Mouse (Mus musculus) neural tube, embryonic 11.5 days (tissue): ENCODE measurements around the gene Flnc. TPM values are rescaled to one million over a fixed set of nuclear protein-coding genes. Genes with fewer than 3 reads are reported as not detected.
A peak's percentile ranks its signal among the peaks of the same experiment; 100 is the strongest.

Experiments used
- ATAC-seq: fragments of 200-750 bp; cut with Nextera tagmentation; 2 replicates; pipeline ENCODE4 v1.8.0; 2017; ENCODE audit warnings: moderate number of reproducible peaks, mild to moderate bottlenecking, moderate TSS enrichment, moderate library complexity; ENCODE audit not compliant: insufficient read depth, low FRiP score, low TSS enrichment
- DNase-seq: peaks from one replicate; pipeline ENCODE4 v3.0.0-alpha.2; 2015; ENCODE audit warnings: low spot score
- H3K27ac ChIP-seq: fragments of 300-500 bp; sonication (generic); 2 replicates; pipeline ENCODE4 v1.5.1; 2014; ENCODE audit warnings: low read depth, mild to moderate bottlenecking, low read length
- H3K27me3 ChIP-seq: fragments of 300-500 bp; sonication (generic); 2 replicates; pipeline ENCODE4 v1.6.1; 2014; ENCODE audit warnings: mild to moderate bottlenecking, low read length, mixed read lengths; ENCODE audit not compliant: control insufficient read depth, insufficient read depth
- H3K36me3 ChIP-seq: fragments of 300-500 bp; sonication (generic); 2 replicates; pipeline ENCODE4 v1.6.1; 2014; ENCODE audit warnings: mild to moderate bottlenecking, low read length, moderate library complexity, mixed read lengths; ENCODE audit not compliant: control insufficient read depth, insufficient read depth
- H3K4me1 ChIP-seq: fragments of 300-500 bp; sonication (generic); 2 replicates; pipeline ENCODE4 v1.6.1; 2014; ENCODE audit warnings: low read length, mixed read lengths; ENCODE audit not compliant: control insufficient read depth, insufficient read depth
- H3K4me2 ChIP-seq: fragments of 300-500 bp; sonication (generic); 2 replicates; pipeline ENCODE4 v1.6.1; 2014; ENCODE audit warnings: low read depth, mild to moderate bottlenecking, moderate library complexity
- H3K4me3 ChIP-seq: fragments of 300-500 bp; sonication (generic); 2 replicates; pipeline ENCODE4 v1.5.1; 2014; ENCODE audit warnings: low read depth, low read length
- H3K9ac ChIP-seq: fragments of 300-500 bp; sonication (generic); 2 replicates; pipeline ENCODE4 v1.6.1; 2014; ENCODE audit warnings: mild to moderate bottlenecking, low read length
- H3K9me3 ChIP-seq: fragments of 300-500 bp; sonication (generic); 2 replicates; pipeline ENCODE4 v1.6.1; 2016; ENCODE audit warnings: low read length; ENCODE audit not compliant: control insufficient read depth
- WGBS: fragments of 180-500 bp; shearing (Covaris S2); extraction: QIAGEN DNeasy Blood & Tissue Kit; methylation state at CpG from one replicate; pipeline ENCODE4 v1.1.7; 2014; 5-methylcytosine and 5-hydroxymethylcytosine counted together
- microRNA-seq: library from miRNA; unstranded; fragments of <30 nt; microRNA quantifications from one replicate; pipeline ENCODE4, GENCODE M21; 2016
- polyA plus RNA-seq: library from polyadenylated mRNA; unstranded; fragments of >200 nt; fragmentation: Nextera tagmentation; extraction: Ambion mirVana; gene quantifications from 2 replicates; pipeline ENCODE4 v1.2.1, GENCODE M21; 2014

Gene Flnc
- polyA plus RNA-seq, 1 experiment from 2014 or later: 4.6 TPM

DNA sequence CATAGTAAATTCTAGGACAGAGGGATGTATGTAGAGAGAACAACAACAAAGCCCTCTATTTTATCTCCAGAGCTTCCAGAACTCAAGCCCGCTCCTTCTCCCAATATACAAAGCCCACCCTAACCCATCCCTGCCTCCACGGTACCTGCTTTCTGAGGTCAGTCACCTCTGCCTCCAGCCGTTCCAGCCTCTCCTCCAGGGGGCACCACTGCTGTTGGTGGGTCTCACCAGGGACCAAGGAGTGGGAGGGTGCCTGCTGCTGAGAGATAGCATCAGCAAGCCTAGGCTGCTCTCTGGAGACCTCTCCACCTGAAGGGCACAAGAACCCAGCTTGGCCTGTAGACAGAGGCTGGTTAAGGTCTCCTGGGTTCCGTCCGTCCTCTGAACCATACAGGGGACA lies 72.4 kb downstream of the Flnc start:
- peaks cover 23% of the 10 kb centered on the region; the same call in 1 of the 2 replicates for H3K27me3 ChIP-seq

DNA sequence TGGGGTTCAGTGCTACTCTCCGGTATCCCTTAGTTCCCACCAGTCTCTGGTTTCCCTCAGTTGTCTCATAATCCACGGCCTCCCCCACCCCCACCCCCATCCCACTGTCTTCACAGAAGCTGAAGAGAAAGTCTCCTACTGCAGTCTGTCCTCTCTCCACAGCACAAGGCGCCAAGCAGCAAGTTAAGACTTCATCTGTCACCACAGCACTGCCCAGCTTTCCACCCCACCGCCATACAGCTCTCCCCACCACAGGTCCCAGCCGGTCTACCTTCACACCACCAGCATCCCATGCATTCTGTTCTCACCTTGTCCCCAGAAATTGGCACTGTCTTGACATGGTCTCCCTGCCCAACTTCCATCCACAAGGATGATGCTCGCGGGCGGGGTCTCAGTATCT lies 73.8 kb downstream of the Flnc start:
- no peaks in the 10 kb centered on the region for H3K36me3 ChIP-seq
- peak overlapping the region; percentile 59 for H3K4me2 ChIP-seq
- ATAC-seq: no peak
- DNase-seq: no peak
- peaks cover 23% of the 10 kb centered on the region; the same call in 1 of the 2 replicates for H3K27me3 ChIP-seq
- no peaks in the 10 kb centered on the region for H3K9me3 ChIP-seq
- H3K4me1 ChIP-seq: no peaks in the 10 kb centered on the region
- H3K9ac ChIP-seq: no peak overlapping the region
- no peak overlapping the region for H3K27ac ChIP-seq
- peak overlapping the region; percentile 46 for H3K4me3 ChIP-seq
- 25% methylated on average over 8 of the region's 8 CpGs for WGBS

More for the DNA sequence above, 72.4 kb downstream of the Flnc start:
- Histone ChIP-seq H3K9ac (no peak overlapping the region), H3K4me2 (no peak overlapping the region), H3K4me1 (no peaks in the 10 kb centered on the region), H3K9me3 (no peaks in the 10 kb centered on the region), H3K4me3 (no peak overlapping the region), H3K27ac (no peak overlapping the region), H3K36me3 (no peaks in the 10 kb centered on the region)
- no peak for ATAC-seq
- 89% methylated on average over 5 of the region's 5 CpGs for WGBS
- DNase-seq: no peak

DNA sequence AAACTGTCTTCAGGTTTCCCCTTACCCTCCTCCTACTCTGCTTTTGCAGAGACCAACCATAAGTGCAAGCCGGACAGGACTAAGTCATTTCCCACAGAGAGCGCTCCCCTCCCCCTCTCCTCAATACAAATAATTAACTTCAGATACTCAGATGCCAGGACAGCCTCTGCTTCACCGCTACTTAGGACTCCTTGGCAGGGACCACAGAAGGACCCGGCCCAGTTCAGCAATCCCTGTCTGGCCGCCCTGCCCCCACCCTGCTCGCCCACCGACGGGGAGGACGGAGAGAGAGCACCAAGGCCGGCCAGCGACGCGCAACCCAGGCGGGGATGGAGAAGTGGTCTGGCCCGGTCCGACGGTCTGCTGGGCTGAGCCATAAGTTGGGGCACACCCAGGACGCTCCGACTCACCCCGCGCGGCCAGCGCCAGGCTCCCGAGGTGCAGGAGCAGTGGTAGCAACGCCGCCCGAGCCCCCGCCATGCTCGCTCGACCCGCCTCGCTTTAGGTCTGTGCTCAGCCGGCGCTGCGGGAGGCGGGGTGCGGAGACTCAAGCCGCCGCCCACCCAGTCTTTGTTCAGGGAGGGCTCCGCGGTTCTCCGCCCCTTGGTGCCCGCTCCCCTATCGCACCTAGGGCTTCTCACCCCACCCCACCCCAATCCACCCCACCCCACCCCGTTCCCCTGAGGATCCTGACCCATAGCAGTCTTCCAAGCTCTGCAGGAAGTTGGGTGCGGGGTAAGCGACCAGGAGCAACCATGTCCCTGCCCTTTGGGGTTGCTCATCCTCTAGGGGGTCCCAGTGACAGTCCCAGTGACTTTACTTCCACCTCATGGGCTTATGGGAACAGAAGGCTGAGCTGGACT lies 74.6 kb downstream of the Flnc start, which contains the start of gene Kcp:
TSS of gene Kcp (minus strand) at position 506 of the 863 bp plus-strand sequence.
- WGBS: 2% methylated on average over 44 of the region's 47 CpGs

DNA sequence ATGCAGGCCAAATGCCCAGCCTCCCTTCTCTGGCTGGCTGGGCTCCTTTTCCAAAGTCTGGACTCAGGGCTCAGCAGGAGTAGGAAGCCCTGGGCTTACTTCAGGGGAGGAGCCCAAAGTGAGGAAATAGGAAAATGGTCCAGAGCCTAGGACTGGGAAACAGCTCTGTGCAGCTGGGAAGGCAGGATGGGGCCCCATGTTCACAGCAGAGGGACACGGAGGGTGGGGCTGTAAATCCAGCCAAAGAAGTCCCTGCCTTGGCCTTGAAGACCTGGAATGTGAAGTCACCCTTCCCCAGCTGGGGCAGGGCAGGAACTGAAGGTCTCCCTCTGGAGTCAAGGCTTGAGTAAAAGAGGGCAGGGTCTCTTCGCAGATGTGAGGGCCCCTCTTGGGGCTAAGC lies 76.0 kb downstream of the Flnc start:
- no peak overlapping the region for H3K27ac ChIP-seq
- H3K4me2 ChIP-seq: no peak overlapping the region
- 0 out of 2 replicates have a peak, but pooled peaks cover 2% of the 10 kb centered on the region for H3K4me1 ChIP-seq
- no peaks in the 10 kb centered on the region for H3K9me3 ChIP-seq
- H3K36me3 ChIP-seq: no peaks in the 10 kb centered on the region
- no peak overlapping the region for H3K9ac ChIP-seq
- peaks cover 23% of the 10 kb centered on the region; the same call in 1 of the 2 replicates for H3K27me3 ChIP-seq
- WGBS: 26% methylated on average over 2 of the region's 2 CpGs
- no peak for DNase-seq
- no peak for ATAC-seq
- H3K4me3 ChIP-seq: no peak overlapping the region

More for the DNA sequence above, 74.6 kb downstream of the Flnc start, which contains the start of gene Kcp:
- Histone ChIP-seq H3K9ac (peak within 1 kb of the TSS; percentile 63), H3K9me3 (no peaks in the 10 kb centered on the region), H3K27ac (no peak within 1 kb of the TSS), H3K4me3 (peak within 1 kb of the TSS; percentile 46), H3K27me3 (peaks cover 23% of the 10 kb centered on the region; the same call in 1 of the 2 replicates), H3K4me1 (0 out of 2 replicates have a peak, but pooled peaks cover under 1% of the 10 kb centered on the region), H3K36me3 (no peaks in the 10 kb centered on the region), H3K4me2 (peak within 1 kb of the TSS; percentile 59)
- DNase-seq: peak; percentile 51
- ATAC-seq: peak; percentile 53; the same call in 1 of the 2 replicates

Small RNA genes within 50 kb of the gene (microRNA-seq; reads per million reads assigned to microRNA genes)
- gene Gm26220 (0.78 reads per million), gene Gm44354 (not detected)

Other genes with a start within 250 kb of the Flnc start
- gene Impdh1, start 216.9 kb upstream of the Flnc start, polyA plus RNA-seq: 50.7 and 56.5 TPM in 2 replicates
- gene Hilpda, start 160.8 kb upstream of the Flnc start, polyA plus RNA-seq: 35.5 and 42.2 TPM in 2 replicates
- 0.32 and 0.33 TPM in 2 replicates for gene Fam71f2, start 153.7 kb upstream of the Flnc start, polyA plus RNA-seq
- 0.32 TPM in 1 of 2 replicates, not detected in the other for gene Fam71f1, start 114.1 kb upstream of the Flnc start, polyA plus RNA-seq
- 289 and 291 TPM in 2 replicates for gene Calu, start 85.2 kb upstream of the Flnc start, polyA plus RNA-seq
- gene Opn1sw, start 44.8 kb upstream of the Flnc start, polyA plus RNA-seq: 0.15 and 0.20 TPM in 2 replicates
- gene Ccdc136, start 36.9 kb upstream of the Flnc start, polyA plus RNA-seq: 36.8 and 40.1 TPM in 2 replicates
- 194 and 201 TPM in 2 replicates for gene Atp6v1f, start 34.5 kb downstream of the Flnc start, polyA plus RNA-seq
- not detected in 2 replicates for gene Atp6v1fnb, start 38.2 kb downstream of the Flnc start, polyA plus RNA-seq
- gene Kcp, start 74.7 kb downstream of the Flnc start, polyA plus RNA-seq: 11.8 and 13.1 TPM in 2 replicates
- gene Irf5, start 93.4 kb downstream of the Flnc start, polyA plus RNA-seq: 1.5 and 2.2 TPM in 2 replicates
- gene Tnpo3, start 176.6 kb downstream of the Flnc start, polyA plus RNA-seq: 109 and 118 TPM in 2 replicates